Mouse (Mus musculus): ENCODE results near the gene 4931414P19Rik. TPM values are rescaled to one million over a fixed set of nuclear protein-coding genes. Genes with fewer than 3 reads are reported as not detected.

The 4931414P19Rik gene
- total RNA-seq (2023; ENCODE audit: inconsistent age): 5.1 to 9.3 TPM (median 6.8 TPM) in 4 replicates

DNA sequence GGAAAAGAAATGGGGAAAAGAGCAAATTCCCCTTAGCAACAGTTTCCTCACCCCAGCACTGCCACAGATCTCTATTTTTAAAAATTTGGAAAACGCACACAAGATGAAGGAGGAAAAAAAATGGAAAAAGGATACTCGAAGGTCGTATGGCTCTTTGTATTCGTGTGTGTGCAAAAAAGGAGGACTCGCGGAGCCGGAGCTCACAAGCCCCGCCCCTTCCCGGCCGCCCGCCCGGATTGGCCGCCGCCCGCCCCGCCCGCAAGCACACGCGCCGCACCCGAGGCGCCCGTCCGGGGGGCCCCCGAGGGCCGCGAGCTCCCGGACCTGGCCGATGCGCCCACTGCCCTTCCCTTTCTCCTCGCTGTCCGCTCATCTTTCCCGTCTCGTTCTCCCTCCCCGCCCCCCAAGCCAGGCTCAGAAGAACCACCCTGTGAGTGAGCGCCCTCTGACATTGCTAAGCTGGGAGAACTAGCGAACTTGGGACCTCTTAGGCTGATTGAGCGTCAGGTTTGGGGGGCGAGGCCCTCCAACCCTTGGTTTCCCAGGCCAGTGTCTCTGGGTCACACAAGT, at the start of gene 4931414P19Rik:
Gene 4931414P19Rik, minus strand, starts transcription at position 242 of the 570 bp plus-strand sequence.

DNA sequence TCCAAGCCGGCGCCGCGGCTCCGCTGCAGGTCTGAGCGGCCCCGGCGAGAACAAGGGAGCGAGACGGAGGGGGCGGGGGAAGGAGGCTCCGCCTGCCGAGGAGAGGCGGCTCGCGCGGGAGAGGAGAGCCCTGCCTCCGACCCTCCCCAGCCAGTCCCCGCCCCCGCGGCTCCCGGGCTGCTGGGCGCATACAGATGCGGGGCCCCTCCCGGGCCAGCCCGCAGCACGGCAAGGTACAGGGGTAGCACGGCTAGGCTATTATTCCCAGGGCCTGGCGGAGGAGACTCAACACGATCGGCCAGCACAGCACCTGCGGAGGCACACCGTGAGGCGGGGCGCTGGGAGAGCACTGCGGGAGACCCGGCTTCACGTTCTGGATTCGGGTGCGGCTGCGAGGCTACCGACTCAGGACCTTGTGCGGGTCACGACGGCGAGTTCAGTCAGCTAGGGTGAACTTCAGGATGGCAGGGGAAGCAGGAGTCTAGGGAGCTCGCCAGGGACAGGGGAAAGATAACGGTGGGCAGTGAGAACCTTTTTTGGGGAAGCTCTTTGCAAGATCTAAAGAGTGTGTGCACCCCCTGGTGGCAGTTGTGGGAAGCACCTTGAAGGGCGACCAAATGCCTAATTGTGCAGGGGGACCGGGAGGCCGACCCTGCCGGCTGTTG, 35.6 kb upstream of the 4931414P19Rik start, which contains the start of gene Cdh24:
Gene Cdh24, minus strand, starts transcription at position 60 of the 665 bp plus-strand sequence.

DNA sequence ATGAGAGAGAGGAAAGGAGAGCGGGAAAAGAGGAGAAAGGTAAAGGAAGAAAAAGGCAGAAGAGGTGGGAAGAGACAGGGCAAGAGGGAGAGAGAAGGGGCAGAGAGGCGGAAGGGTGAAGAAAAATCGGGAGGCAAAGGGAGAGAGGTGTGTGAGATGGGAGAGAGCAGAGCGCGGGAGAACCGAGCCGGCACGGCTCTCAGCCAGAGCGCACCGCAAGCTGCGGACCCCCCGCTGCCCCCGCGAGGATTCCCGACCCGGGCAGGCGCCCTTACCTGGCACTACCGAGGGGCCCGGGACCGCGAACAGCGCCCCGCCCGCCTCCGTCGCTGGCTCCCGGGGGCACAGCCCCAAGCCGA, 35.1 kb upstream of the 4931414P19Rik start, which contains the start of gene Gm17606:
Gene Gm17606, plus strand, starts transcription at position 7 of the 359 bp plus-strand sequence.

DNA sequence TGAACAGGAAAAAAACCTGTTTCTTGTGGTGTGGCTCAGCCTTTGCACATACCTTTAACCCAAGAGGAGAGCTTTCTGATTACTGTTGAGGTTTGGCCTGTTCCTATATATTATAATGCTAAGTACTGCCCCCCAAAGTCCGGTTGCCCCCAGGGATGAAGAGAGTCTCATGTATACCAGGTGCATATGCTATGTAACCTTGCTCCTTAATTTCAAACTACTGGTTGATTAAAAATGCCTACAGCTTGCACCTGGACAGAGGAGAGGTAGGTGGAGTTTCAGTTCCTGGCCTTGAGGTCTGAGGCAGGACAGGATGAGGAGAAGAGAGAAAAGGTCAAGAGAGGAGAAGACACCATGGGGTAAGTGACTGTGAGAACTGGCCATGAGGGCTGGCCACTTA, 15.3 kb upstream of the 4931414P19Rik start, which contains the start of gene Psmb11:
Gene Psmb11, plus strand, starts transcription at position 301 of the 400 bp plus-strand sequence.

DNA sequence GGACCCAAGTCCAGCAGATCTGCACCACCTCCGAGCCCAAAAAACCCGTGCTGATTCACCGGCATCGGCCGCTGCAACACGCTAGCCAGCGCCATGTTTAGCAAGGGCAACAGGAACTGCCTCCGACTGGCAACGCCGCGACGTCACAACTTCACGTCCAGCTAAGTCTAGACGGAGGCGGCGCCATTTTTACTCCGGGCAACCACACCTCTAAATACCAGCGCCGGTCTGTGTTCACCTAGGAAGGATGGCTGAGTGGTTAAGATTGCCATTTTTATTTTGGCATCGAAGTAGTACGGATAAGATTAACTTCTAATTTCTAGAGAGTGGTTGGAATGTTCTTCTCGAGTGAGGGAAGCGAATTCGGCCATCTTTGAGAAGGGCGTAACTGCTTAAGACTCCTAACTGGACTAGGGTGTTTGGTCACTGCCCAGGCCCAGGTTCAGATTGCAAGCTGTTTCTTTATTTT, 12.1 kb upstream of the 4931414P19Rik start, which contains the start of gene Psmb5:
Gene Psmb5, minus strand, starts transcription at position 126 of the 469 bp plus-strand sequence.

DNA sequence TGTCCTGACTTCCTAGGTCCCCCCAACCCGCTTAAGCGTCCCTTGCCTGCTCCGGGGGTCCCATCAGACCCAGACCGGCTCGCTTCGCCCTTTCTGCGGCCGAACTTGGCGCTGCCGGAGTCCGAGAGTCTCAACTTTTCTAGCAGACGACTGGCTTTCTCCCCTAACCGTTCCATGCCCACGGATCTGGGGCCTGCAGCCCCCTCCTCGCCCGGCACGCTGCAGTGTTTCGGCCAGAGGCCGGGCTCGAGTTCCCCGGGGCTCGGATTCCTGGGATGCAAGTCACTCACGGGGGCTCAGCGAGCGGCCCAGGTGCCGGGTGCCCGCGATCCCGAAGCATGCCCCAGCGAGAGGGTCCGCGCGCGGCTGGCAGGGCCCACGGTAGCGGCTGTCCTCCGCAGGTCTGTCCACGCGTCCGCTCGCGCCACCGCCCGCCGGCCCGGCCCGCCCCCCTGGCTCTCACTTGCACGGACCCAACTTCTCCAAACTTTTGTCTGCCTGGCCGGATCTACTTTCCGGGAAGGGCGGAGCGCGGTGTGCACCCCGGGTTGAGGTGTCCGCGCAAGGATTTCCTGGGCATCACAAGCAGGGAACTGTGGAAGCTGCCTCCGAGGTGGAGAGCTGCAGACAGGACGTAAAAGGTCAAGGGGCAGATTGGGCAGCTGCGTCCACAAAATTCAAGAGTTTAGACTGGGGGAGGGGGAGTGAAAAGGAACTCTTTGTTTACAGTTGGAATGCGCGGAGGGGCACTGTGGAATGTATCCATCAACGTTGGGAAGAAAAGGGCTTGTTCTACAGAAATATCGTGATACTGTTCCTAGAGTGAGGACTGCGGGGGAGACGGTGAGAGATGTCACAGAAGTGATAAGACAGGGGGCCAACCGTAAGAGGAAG, 28.5 kb downstream of the 4931414P19Rik start, which contains the start of gene Ajuba:
Gene Ajuba, minus strand, starts transcription at position 470 of the 894 bp plus-strand sequence.

DNA sequence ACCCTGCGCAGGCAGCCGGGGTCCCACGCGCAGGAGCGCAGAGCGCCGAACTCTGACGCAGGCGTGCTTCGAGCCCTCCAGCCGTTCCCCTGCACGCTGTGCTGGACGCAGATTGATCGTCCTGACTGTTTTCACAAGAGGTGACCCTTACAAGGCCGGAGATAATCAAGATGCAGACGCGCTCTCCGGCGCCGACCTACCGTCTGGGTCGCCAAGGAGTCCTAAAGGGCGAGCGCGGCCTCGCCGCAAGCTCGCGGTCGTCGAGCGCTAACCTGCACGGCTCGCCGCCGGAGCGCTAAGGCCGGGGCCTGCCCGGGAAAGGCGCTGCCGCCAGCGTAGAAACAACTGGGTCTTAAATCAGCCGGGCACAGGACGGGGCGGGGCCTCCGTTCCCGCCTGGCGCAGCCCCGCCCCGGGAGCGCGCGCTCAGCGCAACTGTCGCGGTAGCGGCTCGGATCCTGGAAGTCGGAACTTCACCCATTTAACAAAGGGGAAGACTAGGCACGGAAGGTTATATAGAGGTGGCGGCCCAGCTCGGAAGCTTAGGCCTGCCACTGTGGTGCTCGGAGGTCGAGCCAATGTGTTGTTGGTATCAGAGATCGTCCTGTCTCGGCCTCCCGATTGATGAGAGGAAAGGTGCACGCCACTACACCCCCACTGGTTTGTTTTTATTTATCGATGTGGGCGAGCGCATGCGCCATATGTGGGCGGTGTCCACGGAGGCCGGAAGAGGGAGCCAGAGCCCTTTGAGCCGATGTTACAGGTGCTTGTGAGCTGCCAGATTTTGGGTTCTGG, 51.6 kb downstream of the 4931414P19Rik start, which contains the start of gene Haus4:
Gene Haus4, minus strand, starts transcription at position 642 of the 795 bp plus-strand sequence.

Other genes starting within 250 kb of the 4931414P19Rik start
- gene Oxa1l, start 245.2 kb downstream of the 4931414P19Rik start, total RNA-seq (2023; ENCODE audit: inconsistent age): 81.9 to 88.9 TPM (median 83.2 TPM) in 4 replicates
- 7.1 to 10.6 TPM (median 8.9 TPM) in 4 replicates for gene Slc7a7, start 188.2 kb downstream of the 4931414P19Rik start, total RNA-seq (2023; ENCODE audit: inconsistent age)
- gene Mrpl52, start 179.1 kb downstream of the 4931414P19Rik start, total RNA-seq (2023; ENCODE audit: inconsistent age): 88.1 to 99.8 TPM (median 93.2 TPM) in 4 replicates
- 0.33 to 1.7 TPM (median 1.6 TPM) in 4 replicates for gene Mmp14, start 174.4 kb downstream of the 4931414P19Rik start, total RNA-seq (2023; ENCODE audit: inconsistent age)
- 180 to 202 TPM (median 185 TPM) in 4 replicates for gene Lrp10, start 141.9 kb downstream of the 4931414P19Rik start, total RNA-seq (2023; ENCODE audit: inconsistent age)
- gene Rem2, start 129.9 kb downstream of the 4931414P19Rik start, total RNA-seq (2023; ENCODE audit: inconsistent age): 1.1 to 2.1 TPM (median 1.4 TPM) in 4 replicates
- 31.8 to 42.2 TPM (median 34.2 TPM) in 4 replicates for gene Prmt5, start 88.5 kb downstream of the 4931414P19Rik start, total RNA-seq (2023; ENCODE audit: inconsistent age)
- 10.7 to 13.0 TPM (median 12.2 TPM) in 4 replicates for gene Haus4, start 51.4 kb downstream of the 4931414P19Rik start, total RNA-seq (2023; ENCODE audit: inconsistent age)
- gene Ajuba, start 28.4 kb downstream of the 4931414P19Rik start, total RNA-seq (2023; ENCODE audit: inconsistent age): 0.18 to 0.32 TPM in 2 of 4 replicates, not detected in the others
- gene Psmb5, start 12.0 kb upstream of the 4931414P19Rik start, total RNA-seq (2023; ENCODE audit: inconsistent age): 55.7 to 68.6 TPM (median 59.9 TPM) in 4 replicates
- gene Psmb11, start 15.4 kb upstream of the 4931414P19Rik start, total RNA-seq (2023; ENCODE audit: inconsistent age): not detected in 4 replicates
- not detected in 4 replicates for gene Gm17606, start 35.0 kb upstream of the 4931414P19Rik start, total RNA-seq (2023; ENCODE audit: inconsistent age)
- gene Cdh24, start 35.4 kb upstream of the 4931414P19Rik start, total RNA-seq (2023; ENCODE audit: inconsistent age): 3.8 to 6.9 TPM (median 4.5 TPM) in 4 replicates
- gene 1700123O20Rik, start 80.2 kb upstream of the 4931414P19Rik start, total RNA-seq (2023; ENCODE audit: inconsistent age): 25.3 to 32.9 TPM (median 30.5 TPM) in 4 replicates
- 488 to 550 TPM (median 542 TPM) in 4 replicates for gene Acin1, start 80.9 kb upstream of the 4931414P19Rik start, total RNA-seq (2023; ENCODE audit: inconsistent age)
- not detected in 4 replicates for gene Gm29776, start 92.8 kb upstream of the 4931414P19Rik start, total RNA-seq (2023; ENCODE audit: inconsistent age)
- gene Cebpe, start 106.2 kb upstream of the 4931414P19Rik start, total RNA-seq (2023; ENCODE audit: inconsistent age): not detected in 4 replicates
- 0.27 to 0.51 TPM (median 0.37 TPM) in 4 replicates for gene Slc7a8, start 176.0 kb upstream of the 4931414P19Rik start, total RNA-seq (2023; ENCODE audit: inconsistent age)
- gene Rnf212b, start 208.1 kb upstream of the 4931414P19Rik start, total RNA-seq (2023; ENCODE audit: inconsistent age): not detected in 4 replicates